Mouse (Mus musculus): ENCODE measurements at regions not wholly inside any gene's neighbourhood (a gene's known extent, or its start where the extent isn't known, plus 50 kb on each side); places are given as distances from the start of the nearest gene placed in this dataset.

DNA sequence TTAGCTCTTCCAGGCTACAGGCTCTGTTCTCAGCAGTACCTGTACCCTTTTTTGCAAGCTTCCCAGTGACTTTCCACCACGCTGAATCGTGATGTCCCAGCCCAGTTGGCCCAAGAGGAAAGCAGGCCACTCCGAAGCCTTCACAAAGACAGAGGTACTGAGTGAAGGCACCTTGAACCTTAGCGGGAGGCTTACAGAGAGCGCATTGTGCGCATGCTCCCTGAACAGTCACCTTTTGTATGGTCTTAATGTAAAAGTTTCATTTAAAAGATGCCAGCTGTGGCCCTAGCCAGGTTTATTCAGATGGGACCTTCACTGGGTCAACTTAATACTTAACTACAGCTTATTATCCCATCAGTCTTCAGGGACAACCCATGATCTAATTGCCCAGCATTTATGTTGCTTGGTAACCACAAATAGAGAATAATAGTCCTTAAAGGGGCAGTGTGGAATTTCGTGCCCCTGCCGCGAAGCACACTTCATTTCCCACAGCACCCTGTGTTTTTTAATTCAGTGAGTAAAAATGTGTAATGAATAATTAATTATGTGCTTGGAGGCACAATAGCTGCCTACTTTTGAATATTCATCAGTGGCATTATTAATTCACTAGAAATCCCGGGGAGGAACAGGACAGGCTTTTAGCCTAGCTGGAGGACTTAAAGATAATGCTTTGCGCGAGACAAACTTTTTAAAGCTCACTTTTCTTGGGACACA lies 111.3 kb upstream of the Vrk1 start:
- Histone ChIP-seq H3K4me1 (replicated peaks; ENCODE audit: control insufficient read depth in 2 of 2, insufficient read depth in 2 of 2, low read length in 1 of 2) (no peaks in the 10 kb centered on the region), H3K36me3 (replicated peaks; ENCODE audit: control insufficient read depth, insufficient read depth, low read depth) (no peaks in the 10 kb centered on the region), H3K27ac (no peak overlapping the region), H3K9ac (replicated peaks) (no peak overlapping the region), H3K4me2 (ENCODE audit: low read depth) (no peak overlapping the region), H3K9me3 (ENCODE audit: control insufficient read depth, low read length) (no peaks in the 10 kb centered on the region; the same call in 1 of the 2 replicates), H3K4me3 (ENCODE audit: insufficient read depth in 1 of 2, low read depth in 2 of 2, low read length in 2 of 2) (no peak overlapping the region), H3K27me3 (ENCODE audit: control insufficient read depth, insufficient read depth, low read length) (no peaks in the 10 kb centered on the region)
- ATAC-seq (ENCODE audit: insufficient read depth) (no peak), DNase-seq (ENCODE audit: low read depth in 3 of 3, low spot score in 3 of 3) (no peak)
- TF ChIP-seq EP300 (IDR thresholded peaks at IDR 0.05; ENCODE audit: low read depth) (no peak), CTCF (IDR thresholded peaks at IDR 0.05; ENCODE audit: low read depth) (no peak)
- WGBS (ENCODE audit: insufficient replicate concordance), result 69% methylated on average over 12 of the region's 12 CpGs

DNA sequence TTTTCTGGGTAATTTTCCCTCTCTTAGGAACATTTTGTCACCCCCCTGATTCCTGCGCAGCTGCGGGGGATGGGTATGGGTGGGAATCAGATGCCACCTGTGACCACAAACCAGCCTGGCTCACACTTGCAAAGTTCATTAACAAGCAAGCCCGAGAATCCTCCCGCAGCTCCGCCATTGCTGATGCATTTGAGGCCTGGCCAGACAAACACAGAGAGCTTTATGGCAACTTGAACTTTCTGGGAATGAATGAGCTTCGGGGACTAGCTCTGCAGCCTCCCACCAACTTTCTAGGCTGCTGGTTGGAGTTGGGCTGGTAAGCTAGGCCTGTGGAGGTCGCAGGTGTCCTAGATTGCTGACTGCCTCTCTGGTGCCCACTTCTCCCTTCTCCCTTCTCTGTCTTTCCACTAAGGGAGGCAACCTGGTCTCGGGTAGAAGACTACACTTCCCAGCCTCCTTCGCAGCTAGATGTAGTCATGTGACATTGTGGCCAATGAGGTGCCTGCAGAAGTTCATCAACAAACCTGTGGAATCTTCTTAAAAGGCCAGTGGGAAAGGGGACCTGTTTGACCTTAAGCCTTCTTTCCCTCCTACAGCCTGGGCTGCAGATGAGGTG lies 110.6 kb upstream of the Vrk1 start:
- no peaks in the 10 kb centered on the region for H3K36me3 ChIP-seq (replicated peaks; ENCODE audit: control insufficient read depth, insufficient read depth, low read depth)
- no peak for TF ChIP-seq CTCF (IDR thresholded peaks at IDR 0.05; ENCODE audit: low read depth)
- TF ChIP-seq EP300 (IDR thresholded peaks at IDR 0.05; ENCODE audit: low read depth), result no peak
- no peak overlapping the region for H3K4me2 ChIP-seq (ENCODE audit: low read depth)
- no peaks in the 10 kb centered on the region; the same call in 1 of the 2 replicates for H3K9me3 ChIP-seq (ENCODE audit: control insufficient read depth, low read length)
- H3K4me3 ChIP-seq (ENCODE audit: insufficient read depth in 1 of 2, low read depth in 2 of 2, low read length in 2 of 2), result no peak overlapping the region
- DNase-seq (ENCODE audit: low read depth in 3 of 3, low spot score in 3 of 3) (no peak), ATAC-seq (ENCODE audit: insufficient read depth) (no peak)
- no peak overlapping the region for H3K27ac ChIP-seq
- WGBS (ENCODE audit: insufficient replicate concordance), result 51% methylated on average over 9 of the region's 9 CpGs
- no peak overlapping the region for H3K9ac ChIP-seq (replicated peaks)
- no peaks in the 10 kb centered on the region for H3K4me1 ChIP-seq (replicated peaks; ENCODE audit: control insufficient read depth in 2 of 2, insufficient read depth in 2 of 2, low read length in 1 of 2)
- no peaks in the 10 kb centered on the region for H3K27me3 ChIP-seq (ENCODE audit: control insufficient read depth, insufficient read depth, low read length)

- DNase-seq (ENCODE audit: low read depth in 3 of 3, low spot score in 3 of 3) (no peak), ATAC-seq (ENCODE audit: insufficient read depth) (no peak)
- Histone ChIP-seq H3K4me3 (ENCODE audit: insufficient read depth in 1 of 2, low read depth in 2 of 2, low read length in 2 of 2) (no peak overlapping the region), H3K4me2 (ENCODE audit: low read depth) (no peak overlapping the region), H3K36me3 (replicated peaks; ENCODE audit: control insufficient read depth, insufficient read depth, low read depth) (no peaks in the 10 kb centered on the region), H3K9ac (replicated peaks) (no peak overlapping the region), H3K9me3 (ENCODE audit: control insufficient read depth, low read length) (no peaks in the 10 kb centered on the region; the same call in 1 of the 2 replicates), H3K4me1 (replicated peaks; ENCODE audit: control insufficient read depth in 2 of 2, insufficient read depth in 2 of 2, low read length in 1 of 2) (no peaks in the 10 kb centered on the region), H3K27ac (no peak overlapping the region), H3K27me3 (ENCODE audit: control insufficient read depth, insufficient read depth, low read length) (no peaks in the 10 kb centered on the region)
- WGBS (ENCODE audit: insufficient replicate concordance), result 72% methylated on average over 6 of the region's 6 CpGs
- no peak for TF ChIP-seq CTCF (IDR thresholded peaks at IDR 0.05; ENCODE audit: low read depth)
- no peak for TF ChIP-seq EP300 (IDR thresholded peaks at IDR 0.05; ENCODE audit: low read depth)
Measured at GRCm38 (mm10) chr12:105900479-105900878, 109.5 kb upstream of the Vrk1 start.

- DNase-seq (ENCODE audit: low read depth in 3 of 3, low spot score in 3 of 3) (no peak), ATAC-seq (ENCODE audit: insufficient read depth) (no peak)
- TF ChIP-seq EP300 (IDR thresholded peaks at IDR 0.05; ENCODE audit: low read depth) (no peak), CTCF (IDR thresholded peaks at IDR 0.05; ENCODE audit: low read depth) (no peak)
- H3K27me3 ChIP-seq (ENCODE audit: control insufficient read depth, insufficient read depth, low read length), result no peaks in the 10 kb centered on the region
- no peaks in the 10 kb centered on the region for H3K4me1 ChIP-seq (replicated peaks; ENCODE audit: control insufficient read depth in 2 of 2, insufficient read depth in 2 of 2, low read length in 1 of 2)
- H3K36me3 ChIP-seq (replicated peaks; ENCODE audit: control insufficient read depth, insufficient read depth, low read depth), result no peaks in the 10 kb centered on the region
- WGBS (ENCODE audit: insufficient replicate concordance), result 38% methylated on average over 8 of the region's 8 CpGs
- no peak overlapping the region for H3K27ac ChIP-seq
- H3K9me3 ChIP-seq (ENCODE audit: control insufficient read depth, low read length), result no peaks in the 10 kb centered on the region; the same call in 1 of the 2 replicates
- H3K9ac ChIP-seq (replicated peaks), result no peak overlapping the region
- no peak overlapping the region for H3K4me2 ChIP-seq (ENCODE audit: low read depth)
- no peak overlapping the region for H3K4me3 ChIP-seq (ENCODE audit: insufficient read depth in 1 of 2, low read depth in 2 of 2, low read length in 2 of 2)
Measured at GRCm38 (mm10) chr12:105903072-105903471, 107.0 kb upstream of the Vrk1 start.

DNA sequence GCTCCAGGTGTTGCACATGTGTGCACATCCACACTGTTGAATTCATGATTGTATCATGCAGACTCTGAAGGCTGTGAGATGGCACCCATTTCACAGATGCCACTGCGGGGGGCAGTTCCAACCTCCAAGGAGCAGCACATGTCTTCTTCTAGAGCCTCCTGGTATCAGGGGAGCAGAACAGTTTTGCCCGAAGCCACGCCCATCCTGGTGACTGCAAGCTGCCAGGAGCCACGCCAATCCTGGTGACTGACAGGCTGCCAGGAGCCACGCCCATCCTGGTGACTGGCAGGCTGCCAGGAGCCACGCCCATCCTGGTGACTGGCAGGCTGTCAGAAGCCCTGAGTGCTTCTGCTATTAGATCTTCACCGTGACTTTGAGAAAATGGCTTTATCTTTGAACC lies 103.4 kb upstream of the Vrk1 start:
- 12% methylated on average over 7 of the region's 7 CpGs for WGBS (ENCODE audit: insufficient replicate concordance)
- Histone ChIP-seq H3K36me3 (replicated peaks; ENCODE audit: control insufficient read depth, insufficient read depth, low read depth) (no peaks in the 10 kb centered on the region), H3K27ac (no peak overlapping the region), H3K9ac (replicated peaks) (no peak overlapping the region), H3K4me1 (replicated peaks; ENCODE audit: control insufficient read depth in 2 of 2, insufficient read depth in 2 of 2, low read length in 1 of 2) (no peaks in the 10 kb centered on the region), H3K9me3 (ENCODE audit: control insufficient read depth, low read length) (no peaks in the 10 kb centered on the region), H3K4me2 (ENCODE audit: low read depth) (no peak overlapping the region), H3K27me3 (ENCODE audit: control insufficient read depth, insufficient read depth, low read length) (no peaks in the 10 kb centered on the region), H3K4me3 (ENCODE audit: insufficient read depth in 1 of 2, low read depth in 2 of 2, low read length in 2 of 2) (no peak overlapping the region)
- peak; percentile 42 to 60 (median 47) for DNase-seq (ENCODE audit: low read depth in 3 of 3, low spot score in 3 of 3)
- peak; percentile 81 for ATAC-seq (ENCODE audit: insufficient read depth)
- no peak for TF ChIP-seq CTCF (IDR thresholded peaks at IDR 0.05; ENCODE audit: low read depth)
- TF ChIP-seq EP300 (IDR thresholded peaks at IDR 0.05; ENCODE audit: low read depth), result no peak

Measured in liver, embryonic 14.5 days (tissue).